Mouse (Mus musculus) lung, adult 18-20 months (tissue): Measurements from ENCODE around the gene Cox16.

Experiments used
- DNase-seq, 2 experiments: peaks; one replicate each; pipeline ENCODE4 v3.0.0; 2022; ENCODE audit warnings: mixed read lengths in 2 of 2

The Cox16 gene

GRCm38 (mm10) chr12:81321021-81321420, 163.9 kb downstream of the Cox16 start:
- DNase-seq, result no peak

- DNase-seq, result no peak
Observed at GRCm38 (mm10) chr12:81317811-81318210, 167.1 kb downstream of the Cox16 start.

GRCm38 (mm10) chr12:81315953-81316352, 169.0 kb downstream of the Cox16 start:
- no peak for DNase-seq
